ENCODE assay signal across 11 mouse cellular contexts in genomic region chr2:141618257-141618656, GRCm38 (mm10).
DNase-seq lines count a peak whose midpoint lies in the region; ATAC-seq lines count a peak whose summit lies in the region.
"Had no signal": no experiment of that assay in that cellular context is flagged by ENCODE, and none has a peak within 500 bp of the region (broad histone marks: within the 10 kb centered on the region; RNA-seq: fewer than 3 reads in every experiment).

No protein-coding gene starts in this region.

- H3K4me3 ChIP-seq in forebrain, embryonic 15.5 days, result no peak overlapping the region
- no peak overlapping the region for H3K4me3 ChIP-seq in forebrain, embryonic 11.5 days (ENCODE audit: low read depth, low read length)

- WGBS in forebrain, embryonic 15.5 days, result 53% methylated on average over 5 of the region's 5 CpGs
- WGBS in forebrain, embryonic 11.5 days, result 84% methylated on average over 5 of the region's 5 CpGs

- H3K4me2 ChIP-seq in forebrain, embryonic 15.5 days (replicated peaks), result no peak overlapping the region
- H3K4me2 ChIP-seq in forebrain, embryonic 11.5 days (ENCODE audit: low read depth, low read length, severe bottlenecking), result no peak overlapping the region

- no peaks in the 10 kb centered on the region for H3K27me3 ChIP-seq in forebrain, embryonic 15.5 days
- H3K27me3 ChIP-seq in forebrain, embryonic 11.5 days (ENCODE audit: control insufficient read depth, insufficient read depth, low read length), result no peaks in the 10 kb centered on the region

- no peaks in the 10 kb centered on the region for H3K36me3 ChIP-seq in forebrain, embryonic 15.5 days
- no peaks in the 10 kb centered on the region for H3K36me3 ChIP-seq in forebrain, embryonic 11.5 days (ENCODE audit: control insufficient read depth, insufficient read depth, low read length)

- H3K9me3 ChIP-seq in forebrain, embryonic 15.5 days, result no peaks in the 10 kb centered on the region
- H3K9me3 ChIP-seq in forebrain, embryonic 11.5 days (ENCODE audit: control insufficient read depth, low read length), result no peaks in the 10 kb centered on the region

- no peak for DNase-seq in forebrain, embryonic 11.5 days (ENCODE audit: low spot score)
- DNase-seq in brain, embryonic 18.5 days (ENCODE audit: low read depth, low spot score), result peak; percentile 55
- DNase-seq in cerebellum, postnatal 25 days, result peak; percentile 91 to 94
- DNase-seq in layer of hippocampus, postnatal 25 days (ENCODE audit: extremely low spot score in 1 of 2, low spot score in 1 of 2), result peak; percentile 54 to 68
- no peak for DNase-seq in thymus, postnatal 4 days
- no peak for DNase-seq in kidney, postnatal 25 days
- DNase-seq in lung, postnatal 14 days, result no peak
- DNase-seq: adrenal gland, adult 2 months; heart, adult 18-20 months; kidney, adult 9 months had no signal

- H3K9ac ChIP-seq in forebrain, embryonic 15.5 days (replicated peaks), result no peak overlapping the region
- H3K9ac ChIP-seq in forebrain, embryonic 11.5 days (ENCODE audit: low read length), result no peak overlapping the region

- no peak overlapping the region for H3K27ac ChIP-seq in forebrain, embryonic 15.5 days (replicated peaks)
- no peak overlapping the region for H3K27ac ChIP-seq in forebrain, embryonic 11.5 days (ENCODE audit: low read depth, low read length)

- peak; percentile 84 for ATAC-seq in forebrain, embryonic 15.5 days (replicated peaks)
- no peak for ATAC-seq in forebrain, embryonic 11.5 days (replicated peaks; ENCODE audit: low FRiP score)

- 0 out of 2 replicates have a peak, but pooled peaks cover 5% of the 10 kb centered on the region for H3K4me1 ChIP-seq in forebrain, embryonic 15.5 days
- H3K4me1 ChIP-seq in forebrain, embryonic 11.5 days (replicated peaks; ENCODE audit: control insufficient read depth, insufficient read depth, low read length), result no peaks in the 10 kb centered on the region

Comparison
In these comparisons a context has a peak if more than half of its experiments do, and no peak if none do; other contexts are left out.
1. DNase-seq: peak in brain, embryonic 18.5 days (single experiment), cerebellum, postnatal 25 days (2 of 2) and layer of hippocampus, postnatal 25 days (2 of 2); none in forebrain, embryonic 11.5 days (single experiment), thymus, postnatal 4 days (single experiment), kidney, postnatal 25 days (0 of 2) and lung, postnatal 14 days (single experiment).